Mouse (Mus musculus) urinary bladder, postnatal 14 days (tissue): ENCODE data around the gene Treml1.

Experiments used
- DNase-seq: peaks from one replicate; pipeline ENCODE4 v3.0.0; 2021; ENCODE audit warnings: low spot score

Gene Treml1

GRCm38 (mm10) chr17:48360462-48360861 is 746 bp downstream of the Treml1 start:
- DNase-seq: no peak

- no peak for DNase-seq
These were observed 2.6 kb downstream of the Treml1 start for GRCm38 (mm10) chr17:48362346-48362745.

GRCm38 (mm10) chr17:48362966-48363365 is 3.2 kb downstream of the Treml1 start:
- DNase-seq: peak; percentile 34

- DNase-seq: no peak
These were observed 3.8 kb downstream of the Treml1 start for GRCm38 (mm10) chr17:48363421-48363965.

- no peak for DNase-seq
These were observed 5.9 kb downstream of the Treml1 start for GRCm38 (mm10) chr17:48365511-48366155.

GRCm38 (mm10) chr17:48366806-48367205 is 7.1 kb downstream of the Treml1 start:
- DNase-seq: no peak

- no peak for DNase-seq
These were observed 11.9 kb downstream of the Treml1 start for GRCm38 (mm10) chr17:48371621-48372020.

- DNase-seq: no peak
These were observed 13.3 kb downstream of the Treml1 start for GRCm38 (mm10) chr17:48372987-48373386.

GRCm38 (mm10) chr17:48376102-48376501 is 16.4 kb downstream of the Treml1 start:
- DNase-seq: no peak

- DNase-seq: no peak
These were observed 19.3 kb downstream of the Treml1 start for GRCm38 (mm10) chr17:48379050-48379449.

- DNase-seq: no peak
These were observed 26.2 kb downstream of the Treml1 start for GRCm38 (mm10) chr17:48385786-48386461.

- DNase-seq: no peak
These were observed 28.9 kb downstream of the Treml1 start for GRCm38 (mm10) chr17:48388666-48389065.

GRCm38 (mm10) chr17:48389442-48389841 is 29.7 kb downstream of the Treml1 start:
- no peak for DNase-seq

- no peak for DNase-seq
These were observed 31.7 kb downstream of the Treml1 start for GRCm38 (mm10) chr17:48391446-48391845.

GRCm38 (mm10) chr17:48392616-48393015 is 32.9 kb downstream of the Treml1 start:
- DNase-seq: no peak

- no peak for DNase-seq
These were observed 42.0 kb downstream of the Treml1 start for GRCm38 (mm10) chr17:48401710-48402109.

- no peak for DNase-seq
These were observed 43.0 kb downstream of the Treml1 start for GRCm38 (mm10) chr17:48402751-48403150.

- no peak for DNase-seq
These were observed 44.1 kb downstream of the Treml1 start for GRCm38 (mm10) chr17:48403848-48404247.

- no peak for DNase-seq
These were observed 45.0 kb downstream of the Treml1 start for GRCm38 (mm10) chr17:48404706-48405105.

GRCm38 (mm10) chr17:48407154-48407553 is 47.4 kb downstream of the Treml1 start:
- no peak for DNase-seq

- no peak for DNase-seq
These were observed 48.3 kb downstream of the Treml1 start for GRCm38 (mm10) chr17:48407910-48408525.

- peak; percentile 74 for DNase-seq
These were observed 49.0 kb downstream of the Treml1 start for GRCm38 (mm10) chr17:48408526-48409291.
